24 mouse cellular contexts compared by ENCODE assay signal in the genomic region with DNA sequence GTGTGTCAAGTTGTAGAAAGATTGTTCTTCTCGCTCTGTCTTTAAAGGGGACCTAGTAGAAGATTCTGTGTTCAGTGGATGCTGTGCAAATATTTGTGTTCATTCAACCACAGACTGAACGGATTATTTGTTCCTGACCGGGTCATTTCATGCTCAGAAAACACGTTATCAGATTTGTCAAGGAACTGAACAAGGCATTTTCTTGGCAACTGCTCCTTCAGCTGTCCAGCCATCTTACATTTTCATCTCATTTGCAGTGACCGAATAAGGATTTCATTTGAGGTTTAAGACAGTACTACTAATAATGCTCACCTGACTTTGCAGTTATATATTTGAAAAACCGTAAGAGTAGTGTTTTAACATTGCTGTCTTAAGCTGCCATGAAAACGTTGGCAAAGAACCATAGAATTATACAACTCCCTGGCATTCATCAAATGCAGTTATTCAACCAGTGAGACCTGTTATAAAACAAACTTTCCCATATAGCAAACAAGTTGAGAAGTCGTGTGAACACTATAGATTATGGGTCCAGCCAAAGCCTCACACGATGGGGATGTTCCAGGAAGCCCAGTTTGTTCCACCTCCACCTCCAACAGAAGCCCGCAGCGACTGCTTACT. TPM values are rescaled to one million over a fixed set of nuclear protein-coding genes. Genes with fewer than 3 reads are reported as not detected.
DNase-seq lines count a peak whose midpoint lies in the region; ATAC-seq and TF ChIP-seq lines count a peak whose summit lies in the region.
"Had no signal": no experiment of that assay in that cellular context is flagged by ENCODE, and none has a peak within 500 bp of the region (broad histone marks: within the 10 kb centered on the region; RNA-seq: fewer than 3 reads in every experiment).

No protein-coding gene starts in this region.

- no peaks in the 10 kb centered on the region for H3K27me3 ChIP-seq in kidney, embryonic 16.5 days (ENCODE audit: insufficient read depth, low read length)
- H3K27me3 ChIP-seq in kidney, embryonic 14.5 days (ENCODE audit: control insufficient read depth, insufficient read depth, low read length): no peaks in the 10 kb centered on the region
- no peaks in the 10 kb centered on the region for H3K27me3 ChIP-seq in lung, postnatal 0 days (replicated peaks; ENCODE audit: insufficient read depth, low read length)
- H3K27me3 ChIP-seq: heart, embryonic 12.5 days; hindbrain, embryonic 12.5 days; midbrain, embryonic 13.5 days; neural tube, embryonic 13.5 days had no signal

- 56% methylated on average over 11 of the region's 11 CpGs for WGBS in kidney, embryonic 16.5 days
- 57% methylated on average over 11 of the region's 11 CpGs for WGBS in kidney, embryonic 14.5 days
- 31% methylated on average over 11 of the region's 11 CpGs for WGBS in lung, postnatal 0 days

- ATAC-seq in frontal cortex, adult (ENCODE audit: low TSS enrichment): peak; percentile 16; the same call in 1 of the 2 replicates
- no peak for ATAC-seq in kidney, embryonic 16.5 days (ENCODE audit: low FRiP score, low TSS enrichment)
- no peak for ATAC-seq in kidney, embryonic 14.5 days (ENCODE audit: low FRiP score, low TSS enrichment)
- ATAC-seq in lung, postnatal 0 days: no peak
- ATAC-seq: midbrain, embryonic 13.5 days had no signal

- H3K4me2 ChIP-seq in kidney, embryonic 16.5 days (replicated peaks; ENCODE audit: low read depth, low read length): no peak overlapping the region
- H3K4me2 ChIP-seq in kidney, embryonic 14.5 days (replicated peaks; ENCODE audit: low read depth, low read length): no peak overlapping the region
- H3K4me2 ChIP-seq in lung, postnatal 0 days (replicated peaks; ENCODE audit: low read depth, low read length): no peak overlapping the region
- H3K4me2 ChIP-seq: heart, embryonic 12.5 days; hindbrain, embryonic 12.5 days; limb, embryonic 12.5 days; midbrain, embryonic 13.5 days; neural tube, embryonic 13.5 days had no signal

- H3K9ac ChIP-seq in kidney, embryonic 16.5 days (replicated peaks; ENCODE audit: low read length): no peak overlapping the region
- no peak overlapping the region for H3K9ac ChIP-seq in kidney, embryonic 14.5 days (ENCODE audit: low read depth, low read length)
- no peak overlapping the region for H3K9ac ChIP-seq in lung, postnatal 0 days (replicated peaks; ENCODE audit: low read depth)
- H3K9ac ChIP-seq: heart, embryonic 12.5 days; hindbrain, embryonic 12.5 days; limb, embryonic 12.5 days; liver, embryonic 14.5 days; midbrain, embryonic 13.5 days; neural tube, embryonic 13.5 days had no signal

- peak overlapping the region; percentile 54; the same call in 1 of the 2 replicates for H3K27ac ChIP-seq in kidney, embryonic 16.5 days (ENCODE audit: low read length)
- H3K27ac ChIP-seq in kidney, embryonic 14.5 days (ENCODE audit: low read depth, low read length): no peak overlapping the region
- H3K27ac ChIP-seq in lung, postnatal 0 days (ENCODE audit: low read length): no peak overlapping the region
- H3K27ac ChIP-seq: hindbrain, embryonic 12.5 days; limb, embryonic 12.5 days; liver, embryonic 14.5 days; midbrain, embryonic 13.5 days; neural tube, embryonic 13.5 days had no signal

- H3K4me1 ChIP-seq in kidney, embryonic 16.5 days (ENCODE audit: insufficient read depth, low read length): peaks cover 7% of the 10 kb centered on the region
- peaks cover 5% of the 10 kb centered on the region; the same call in 1 of the 2 replicates for H3K4me1 ChIP-seq in kidney, embryonic 14.5 days (ENCODE audit: control insufficient read depth, insufficient read depth, low read length)
- no peaks in the 10 kb centered on the region for H3K4me1 ChIP-seq in lung, postnatal 0 days (ENCODE audit: insufficient read depth, low read depth, low read length)
- H3K4me1 ChIP-seq: heart, embryonic 12.5 days; hindbrain, embryonic 12.5 days; neural tube, embryonic 13.5 days had no signal

- TF ChIP-seq CTCF in lung, postnatal 0 days (IDR thresholded peaks at IDR 0.05): no peak

- H3K4me3 ChIP-seq in kidney, embryonic 16.5 days (ENCODE audit: low read length): no peak overlapping the region
- no peak overlapping the region for H3K4me3 ChIP-seq in kidney, embryonic 14.5 days (ENCODE audit: low read length)
- H3K4me3 ChIP-seq in lung, postnatal 0 days (ENCODE audit: low read depth, low read length): no peak overlapping the region
- H3K4me3 ChIP-seq: heart, embryonic 12.5 days; hindbrain, embryonic 12.5 days; limb, embryonic 12.5 days; midbrain, embryonic 13.5 days; neural tube, embryonic 13.5 days had no signal

- no peaks in the 10 kb centered on the region for H3K36me3 ChIP-seq in kidney, embryonic 16.5 days (ENCODE audit: insufficient read depth, low read length)
- H3K36me3 ChIP-seq in kidney, embryonic 14.5 days (ENCODE audit: control insufficient read depth, insufficient read depth, low read length): no peaks in the 10 kb centered on the region
- H3K36me3 ChIP-seq in lung, postnatal 0 days (ENCODE audit: insufficient read depth, low read length): no peaks in the 10 kb centered on the region
- H3K36me3 ChIP-seq: heart, embryonic 12.5 days; hindbrain, embryonic 12.5 days; limb, embryonic 12.5 days; midbrain, embryonic 13.5 days; neural tube, embryonic 13.5 days had no signal

- no peak for TF ChIP-seq EP300 in lung, postnatal 0 days (IDR thresholded peaks at IDR 0.05)

- no peaks in the 10 kb centered on the region for H3K9me3 ChIP-seq in kidney, embryonic 16.5 days (ENCODE audit: low read length)
- no peaks in the 10 kb centered on the region for H3K9me3 ChIP-seq in kidney, embryonic 14.5 days (ENCODE audit: control insufficient read depth, low read length)
- H3K9me3 ChIP-seq in lung, postnatal 0 days (ENCODE audit: low read length): no peaks in the 10 kb centered on the region
- H3K9me3 ChIP-seq: heart, embryonic 12.5 days; hindbrain, embryonic 12.5 days; limb, embryonic 12.5 days; midbrain, embryonic 13.5 days; neural tube, embryonic 13.5 days had no signal

- no peak for DNase-seq in frontal cortex, postnatal 14 days (ENCODE audit: low spot score in 2 of 2)
- peak; percentile 24 for DNase-seq in lung, postnatal 0 days (ENCODE audit: low spot score)
- no peak for DNase-seq in lung, postnatal 14 days
- DNase-seq in brain, adult 2 months (ENCODE audit: low read depth, low spot score): peak; percentile 22
- DNase-seq in cerebellum, postnatal 25 days: no peak
- DNase-seq: adrenal gland, postnatal 14 days; cerebellum, adult 8-10 months; heart, postnatal 10 days; kidney, adult 11 months; kidney, postnatal 25 days; right cerebral cortex, adult 18-20 months; right cerebral cortex, postnatal 4 days; thymus, postnatal 25 days had no signal

RNA-seq across cellular contexts. Expression of a gene that starts 19.1 kb away (rescaled TPM):
- polyA plus RNA-seq in kidney, embryonic 16.5 days (2015; fragmentation: Nextera tagmentation; extraction: Ambion mirVana): 0.46 and 0.66 TPM in 2 replicates
- 0.46 TPM in 1 of 2 replicates, not detected in the other for polyA plus RNA-seq in kidney, embryonic 14.5 days (2014; fragmentation: Nextera tagmentation; extraction: Ambion mirVana)
- polyA plus RNA-seq in lung, postnatal 0 days (2015; fragmentation: Nextera tagmentation; extraction: Ambion mirVana): 0.62 and 1.1 TPM in 2 replicates
- polyA plus RNA-seq: heart, embryonic 12.5 days had no signal

RNA-seq across cellular contexts. Expression of a gene that starts 24.1 kb away (rescaled TPM):
- polyA plus RNA-seq in kidney, embryonic 16.5 days (2015; fragmentation: Nextera tagmentation; extraction: Ambion mirVana): 77.6 and 115 TPM in 2 replicates
- polyA plus RNA-seq in kidney, embryonic 14.5 days (2014; fragmentation: Nextera tagmentation; extraction: Ambion mirVana): 18.6 and 20.4 TPM in 2 replicates
- 801 and 895 TPM in 2 replicates for polyA plus RNA-seq in lung, postnatal 0 days (2015; fragmentation: Nextera tagmentation; extraction: Ambion mirVana)

RNA-seq across cellular contexts. Expression of a gene that starts 43.0 kb away (rescaled TPM):
- 0.10 and 0.21 TPM in 2 replicates for polyA plus RNA-seq in kidney, embryonic 16.5 days (2015; fragmentation: Nextera tagmentation; extraction: Ambion mirVana)
- 0.11 and 0.12 TPM in 2 replicates for polyA plus RNA-seq in kidney, embryonic 14.5 days (2014; fragmentation: Nextera tagmentation; extraction: Ambion mirVana)
- polyA plus RNA-seq in lung, postnatal 0 days (2015; fragmentation: Nextera tagmentation; extraction: Ambion mirVana): not detected in 2 replicates
- polyA plus RNA-seq: brain, embryonic 14.5 days; forebrain, embryonic 11.5 days; heart, embryonic 12.5 days; hindbrain, embryonic 12.5 days; limb, embryonic 12.5 days; liver, embryonic 14.5 days; midbrain, embryonic 13.5 days; neural tube, embryonic 13.5 days had no signal

Comparison
In these comparisons a context has a peak if more than half of its experiments do, and no peak if none do; other contexts are left out.
1. DNase-seq: peak in lung, postnatal 0 days (single experiment) and brain, adult 2 months (single experiment); none in frontal cortex, postnatal 14 days (0 of 2), lung, postnatal 14 days (single experiment) and cerebellum, postnatal 25 days (0 of 2).